Mouse (Mus musculus) cerebellum, adult 2 months (tissue): ENCODE results near the gene 1700025G04Rik.

Source experiments
- CTCF ChIP-seq: fragments of 200-500 bp; IDR thresholded peaks from 2 replicates; pipeline ENCODE4 v1.5.1; 2011; ENCODE audit warnings: low read depth, mild to moderate bottlenecking, control low read depth, low read length, moderate library complexity, borderline replicate concordance; ENCODE audit not compliant: insufficient read depth
- POLR2A ChIP-seq: fragments of 200-500 bp; IDR thresholded peaks from 2 replicates; pipeline ENCODE4 v1.6.1; 2011; ENCODE audit warnings: low read length, control low read depth, borderline replicate concordance; ENCODE audit not compliant: insufficient read depth

GRCm38 (mm10) chr1:151962078-151962477 lies 127.8 kb downstream of the 1700025G04Rik start:
- no peak for TF ChIP-seq POLR2A
- TF ChIP-seq CTCF: no peak
